Mouse (Mus musculus) limb, embryonic 11.5 days (tissue): ENCODE results near the gene 7530416G11Rik. TPM values are rescaled to one million over a fixed set of nuclear protein-coding genes. Genes with fewer than 3 reads are reported as not detected.

Experiments used
- ATAC-seq: fragments of 200-750 bp; cut with Nextera tagmentation; 2 replicates; pipeline ENCODE4 v1.8.0; 2017; ENCODE audit warnings: low read depth; ENCODE audit not compliant: insufficient number of reproducible peaks, low FRiP score, low TSS enrichment
- DNase-seq: peaks from one replicate; pipeline ENCODE4 v3.0.0-alpha.2; 2015; ENCODE audit warnings: low spot score
- H3K27ac ChIP-seq: fragments of 300-500 bp; sonication (generic); replicated peaks from 2 replicates; pipeline ENCODE4 v1.5.1; 2014; ENCODE audit warnings: low read depth, mild to moderate bottlenecking, low read length
- H3K27me3 ChIP-seq: fragments of 300-500 bp; sonication (generic); 2 replicates; pipeline ENCODE4 v1.6.1; 2014; ENCODE audit warnings: mild to moderate bottlenecking, low read length, mixed read lengths; ENCODE audit not compliant: control insufficient read depth, insufficient read depth
- H3K36me3 ChIP-seq: fragments of 300-500 bp; sonication (generic); 2 replicates; pipeline ENCODE4 v1.6.1; 2014; ENCODE audit warnings: mild to moderate bottlenecking, low read length, moderate library complexity, mixed read lengths; ENCODE audit not compliant: control insufficient read depth, insufficient read depth
- H3K4me1 ChIP-seq: fragments of 300-500 bp; sonication (generic); 2 replicates; pipeline ENCODE4 v1.6.1; 2014; ENCODE audit warnings: low read length, mixed read lengths; ENCODE audit not compliant: control insufficient read depth, insufficient read depth
- H3K4me2 ChIP-seq: fragments of 300-500 bp; sonication (generic); 2 replicates; pipeline ENCODE4 v1.6.1; 2014; ENCODE audit warnings: low read depth, mild to moderate bottlenecking, moderate library complexity; ENCODE audit not compliant: severe bottlenecking
- H3K4me3 ChIP-seq: fragments of 300-500 bp; sonication (generic); 2 replicates; pipeline ENCODE4 v1.5.1; 2014; ENCODE audit warnings: low read depth, low read length
- H3K9ac ChIP-seq: fragments of 300-500 bp; sonication (generic); 2 replicates; pipeline ENCODE4 v1.6.1; 2014; ENCODE audit warnings: mild to moderate bottlenecking, low read length
- H3K9me3 ChIP-seq: fragments of 300-500 bp; sonication (generic); 2 replicates; pipeline ENCODE4 v1.6.1; 2016; ENCODE audit warnings: low read length; ENCODE audit not compliant: control insufficient read depth
- WGBS: fragments of 180-500 bp; shearing (Covaris S2); extraction: QIAGEN DNeasy Blood & Tissue Kit; methylation state at CpG from one replicate; pipeline ENCODE4 v1.1.7; 2014; 5-methylcytosine and 5-hydroxymethylcytosine counted together
- polyA plus RNA-seq: library from polyadenylated mRNA; unstranded; fragments of >200 nt; fragmentation: Nextera tagmentation; extraction: Ambion mirVana; gene quantifications from 2 replicates; pipeline ENCODE4 v1.2.1, GENCODE M21; 2014

The 7530416G11Rik gene
- polyA plus RNA-seq, 1 experiment from 2014 or later: not detected

GRCm38 (mm10) chr15:85524404-85524950, 21.4 kb upstream of the 7530416G11Rik start:
- no peak overlapping the region for H3K9ac ChIP-seq
- H3K4me1 ChIP-seq: peaks cover 8% of the 10 kb centered on the region
- H3K4me3 ChIP-seq: no peak overlapping the region
- no peak overlapping the region for H3K27ac ChIP-seq
- no peak; the same call in 1 of the 2 replicates for ATAC-seq
- no peak for DNase-seq
- WGBS: 18% methylated on average over 12 of the region's 12 CpGs
- H3K36me3 ChIP-seq: no peaks in the 10 kb centered on the region
- H3K27me3 ChIP-seq: peaks cover 3% of the 10 kb centered on the region
- H3K9me3 ChIP-seq: no peaks in the 10 kb centered on the region
- no peak overlapping the region for H3K4me2 ChIP-seq

DNA sequence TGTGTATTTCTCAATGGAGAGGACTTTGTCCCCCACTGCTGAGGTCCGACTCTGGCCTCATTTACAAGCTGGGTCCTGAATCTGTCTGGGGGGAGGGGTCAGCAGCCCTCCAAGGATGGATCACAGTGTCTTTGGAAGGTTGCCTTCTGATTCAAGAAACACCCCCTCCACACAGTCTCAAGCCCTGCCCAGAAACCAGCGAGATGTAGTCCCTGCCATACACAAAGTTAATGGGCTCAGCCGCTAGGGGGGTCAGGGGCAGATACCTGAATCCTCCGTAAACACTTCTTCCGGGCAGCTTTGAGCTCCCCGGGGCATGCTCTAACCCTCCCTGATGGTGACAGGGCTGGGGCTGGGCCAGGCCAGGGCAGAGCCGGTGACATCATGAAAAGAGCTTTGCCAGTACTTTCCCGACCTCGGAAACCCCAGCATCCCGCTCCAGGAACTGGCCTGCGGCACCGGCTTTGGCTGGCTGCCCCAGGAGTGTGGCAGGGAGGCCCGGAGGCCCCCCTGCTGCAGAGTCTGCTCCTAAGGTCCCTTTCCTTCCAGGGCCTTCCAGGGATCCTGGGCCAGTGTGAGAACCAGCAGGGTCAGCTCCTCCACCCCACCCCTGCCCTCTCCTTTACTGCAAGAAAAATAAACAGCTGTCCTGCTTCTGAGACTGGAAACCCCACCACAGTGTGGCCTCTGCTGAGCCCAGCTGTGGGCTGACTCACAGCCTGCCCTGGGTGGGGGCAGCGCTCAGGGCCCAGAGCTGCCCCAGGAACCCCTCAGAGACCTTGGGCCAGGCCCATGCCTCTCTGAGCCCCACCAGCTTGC, 20.4 kb upstream of the 7530416G11Rik start:
- Histone ChIP-seq H3K4me2 (peak overlapping the region; percentile 24; the same call in 1 of the 2 replicates), H3K27me3 (peaks cover 3% of the 10 kb centered on the region), H3K4me3 (no peak overlapping the region), H3K27ac (no peak overlapping the region), H3K9ac (0 out of 2 replicates have a peak overlapping the region, but pooled peaks have one; percentile 12), H3K4me1 (peaks cover 8% of the 10 kb centered on the region), H3K36me3 (no peaks in the 10 kb centered on the region), H3K9me3 (no peaks in the 10 kb centered on the region)
- no peak for ATAC-seq
- DNase-seq: peak; percentile 46
- 9% methylated on average over 14 of the region's 14 CpGs for WGBS

- DNase-seq (no peak), ATAC-seq (no peak)
- no peak overlapping the region for H3K4me2 ChIP-seq
- H3K27ac ChIP-seq: no peak overlapping the region
- no peak overlapping the region for H3K4me3 ChIP-seq
- H3K27me3 ChIP-seq: peaks cover 3% of the 10 kb centered on the region
- no peak overlapping the region for H3K9ac ChIP-seq
- no peaks in the 10 kb centered on the region for H3K9me3 ChIP-seq
- peaks cover 6% of the 10 kb centered on the region for H3K4me1 ChIP-seq
- H3K36me3 ChIP-seq: no peaks in the 10 kb centered on the region
- 68% methylated on average over 4 of the region's 4 CpGs for WGBS
Measured at GRCm38 (mm10) chr15:85519438-85519837, 16.4 kb upstream of the 7530416G11Rik start.

DNA sequence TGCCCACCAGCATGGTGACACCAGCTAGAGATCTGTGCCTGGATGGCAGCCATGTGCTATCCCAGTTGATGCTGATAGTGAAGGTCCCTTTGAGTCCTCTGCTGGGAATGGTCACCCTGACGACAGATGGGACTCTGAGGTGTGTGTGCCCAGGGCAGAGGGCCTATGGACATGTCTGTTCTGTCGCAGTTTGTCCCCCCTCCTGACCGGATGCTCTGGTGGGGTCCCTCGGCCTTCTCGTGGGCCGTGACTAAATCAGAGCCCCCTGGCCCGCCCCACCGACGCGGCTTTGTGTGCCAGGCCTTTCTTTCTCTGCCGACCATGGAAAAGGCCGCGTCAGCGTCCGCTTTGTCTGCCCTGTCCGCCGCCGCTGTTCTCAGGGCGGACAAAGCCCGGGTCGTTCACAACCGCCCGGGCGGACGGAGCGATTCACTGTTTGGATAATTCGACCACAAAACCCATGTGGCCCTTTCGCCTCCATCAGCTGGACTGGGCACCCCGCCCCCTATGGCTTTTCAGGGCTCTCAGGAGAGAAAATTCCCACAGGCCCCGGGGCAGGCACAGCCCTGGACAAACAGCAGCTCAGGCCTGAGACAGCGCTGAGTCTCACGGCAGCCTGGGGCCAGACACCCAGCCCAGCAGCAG, 4.5 kb upstream of the 7530416G11Rik start:
- no peak overlapping the region for H3K27ac ChIP-seq
- no peak for DNase-seq
- 83% methylated on average over 32 of the region's 32 CpGs for WGBS
- H3K36me3 ChIP-seq: no peaks in the 10 kb centered on the region
- H3K9me3 ChIP-seq: no peaks in the 10 kb centered on the region
- no peak overlapping the region for H3K4me2 ChIP-seq
- H3K9ac ChIP-seq: no peak overlapping the region
- no peak overlapping the region for H3K4me3 ChIP-seq
- H3K27me3 ChIP-seq: no peaks in the 10 kb centered on the region
- no peak for ATAC-seq
- 0 out of 2 replicates have a peak, but pooled peaks cover 2% of the 10 kb centered on the region for H3K4me1 ChIP-seq

DNA sequence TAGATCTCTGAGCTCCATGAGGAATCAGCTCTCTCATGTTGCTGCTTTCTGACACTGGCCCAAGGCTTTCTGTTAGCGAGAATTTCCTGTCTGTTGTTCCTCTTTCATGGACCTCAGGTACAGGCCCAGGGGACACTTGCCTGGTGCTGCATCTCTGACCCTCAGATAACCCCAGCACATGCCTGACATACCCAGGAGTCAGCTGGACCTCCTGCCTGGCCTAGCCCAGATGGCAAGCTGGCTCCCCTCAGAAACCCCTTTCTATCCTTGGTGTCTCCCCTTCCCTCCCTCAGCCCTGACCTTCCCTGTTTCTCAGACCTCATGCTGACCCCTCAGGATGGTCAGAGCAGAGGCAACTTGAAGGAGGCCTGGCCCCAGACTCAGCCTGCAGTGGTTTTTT, 3.7 kb upstream of the 7530416G11Rik start:
- Histone ChIP-seq H3K27me3 (no peaks in the 10 kb centered on the region), H3K9ac (no peak overlapping the region), H3K36me3 (no peaks in the 10 kb centered on the region), H3K9me3 (no peaks in the 10 kb centered on the region), H3K4me1 (0 out of 2 replicates have a peak, but pooled peaks cover 2% of the 10 kb centered on the region), H3K4me3 (no peak overlapping the region), H3K27ac (no peak overlapping the region), H3K4me2 (no peak overlapping the region)
- ATAC-seq (no peak), DNase-seq (no peak)
- 42% methylated on average over 1 of the region's 1 CpGs for WGBS

DNA sequence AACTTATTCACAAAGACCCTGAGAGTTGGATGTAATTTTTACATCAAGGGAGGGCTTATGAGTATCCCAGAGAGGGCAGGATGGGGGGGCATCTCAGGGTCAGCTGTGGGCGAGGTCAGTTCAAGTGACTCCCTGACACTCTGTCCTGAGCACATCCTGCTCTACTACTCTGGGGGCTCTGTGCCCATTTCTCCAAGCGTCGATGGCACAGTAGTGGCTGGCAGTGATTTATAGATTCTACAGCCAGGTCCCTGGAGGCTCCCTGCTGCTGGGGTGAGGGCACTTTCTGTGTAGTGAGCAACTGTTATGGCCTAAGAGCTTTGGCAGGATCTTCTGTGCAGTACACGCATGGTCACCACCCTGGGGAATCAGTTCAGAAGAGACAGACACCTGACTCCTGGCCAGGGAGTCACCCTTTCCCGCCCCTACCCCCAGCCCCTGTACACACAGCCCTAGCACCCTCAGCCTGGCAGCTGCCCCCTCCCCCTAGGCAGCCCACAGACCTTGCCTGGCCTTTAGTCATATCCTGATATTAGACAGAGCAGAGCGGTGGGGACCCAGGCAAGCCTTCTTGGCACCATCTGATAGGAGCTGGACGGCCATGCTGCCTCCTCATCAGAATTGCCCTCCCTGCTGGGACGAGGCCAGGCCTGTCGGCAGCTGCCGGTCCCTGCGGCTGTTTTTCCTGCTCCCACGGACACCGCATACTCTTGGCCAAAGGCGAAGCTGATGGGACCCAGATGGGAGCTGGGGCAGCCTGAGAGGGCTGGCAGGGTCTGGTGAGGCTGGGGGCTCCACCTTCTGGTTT, 2.3 kb upstream of the 7530416G11Rik start:
- Histone ChIP-seq H3K27ac (no peak overlapping the region), H3K9me3 (no peaks in the 10 kb centered on the region), H3K4me1 (0 out of 2 replicates have a peak, but pooled peaks cover 2% of the 10 kb centered on the region), H3K9ac (no peak overlapping the region), H3K27me3 (no peaks in the 10 kb centered on the region), H3K4me2 (no peak overlapping the region), H3K4me3 (no peak overlapping the region), H3K36me3 (no peaks in the 10 kb centered on the region)
- no peak for DNase-seq
- no peak for ATAC-seq
- WGBS: 52% methylated on average over 14 of the region's 14 CpGs

GRCm38 (mm10) chr15:85500267-85500666, 2.8 kb downstream of the 7530416G11Rik start:
- Histone ChIP-seq H3K4me2 (no peak overlapping the region), H3K27ac (no peak overlapping the region), H3K4me1 (no peaks in the 10 kb centered on the region), H3K27me3 (no peaks in the 10 kb centered on the region; the same call in 1 of the 2 replicates), H3K9me3 (no peaks in the 10 kb centered on the region), H3K36me3 (no peaks in the 10 kb centered on the region), H3K9ac (no peak overlapping the region), H3K4me3 (no peak overlapping the region)
- DNase-seq (no peak), ATAC-seq (no peak)
- 82% methylated on average over 10 of the region's 10 CpGs for WGBS

GRCm38 (mm10) chr15:85497981-85498475, 5.0 kb downstream of the 7530416G11Rik start:
- WGBS: 70% methylated on average over 10 of the region's 10 CpGs
- Histone ChIP-seq H3K27me3 (peaks cover 2% of the 10 kb centered on the region; the same call in 1 of the 2 replicates), H3K27ac (no peak overlapping the region), H3K9ac (no peak overlapping the region), H3K4me3 (no peak overlapping the region), H3K4me2 (no peak overlapping the region), H3K36me3 (no peaks in the 10 kb centered on the region), H3K9me3 (no peaks in the 10 kb centered on the region), H3K4me1 (0 out of 2 replicates have a peak, but pooled peaks cover 3% of the 10 kb centered on the region)
- DNase-seq: no peak
- no peak for ATAC-seq
